Mouse (Mus musculus): Measurements from ENCODE around the gene Klk1b3. TPM values are rescaled to one million over a fixed set of nuclear protein-coding genes. Genes with fewer than 3 reads are reported as not detected.
"Not testable (repeated sequence)": the region's sequence is repeated elsewhere in the genome, so short reads cannot be mapped to it uniquely, and the experiment has no call there.

Klk1b3 gene
- polyA plus RNA-seq, 1 experiment from 2014 or later: not detected

- Histone ChIP-seq H3K4me3 (ENCODE audit: low read depth, low read length) (no peak within 1 kb of the TSS), H3K27me3 (ENCODE audit: insufficient read depth, low read length) (no peaks in the 10 kb centered on the region), H3K9ac (replicated peaks) (no peak within 1 kb of the TSS), H3K4me2 (ENCODE audit: low read depth, low read length) (no peak within 1 kb of the TSS), H3K36me3 (replicated peaks; ENCODE audit: insufficient read depth, low read length) (no peaks in the 10 kb centered on the region), H3K27ac (ENCODE audit: low read depth) (no peak within 1 kb of the TSS), H3K9me3 (ENCODE audit: low read length) (no peaks in the 10 kb centered on the region), H3K4me1 (ENCODE audit: insufficient read depth) (no peaks in the 10 kb centered on the region)
- TF ChIP-seq EP300 (IDR thresholded peaks at IDR 0.05; ENCODE audit: low read depth): no peak
- TF ChIP-seq CTCF (IDR thresholded peaks at IDR 0.05; ENCODE audit: low read depth): no peak
- no peak for DNase-seq
- ATAC-seq: no peak
- 73% methylated on average over 1 of the region's 1 CpGs for WGBS (ENCODE audit: insufficient replicate concordance)
Observed at GRCm38 (mm10) chr7:44215645-44216044, 17.7 kb downstream of the Klk1b3 start, which contains the start of gene Klk1b5. TSS of gene Klk1b5 (plus strand) at chr7:44215945.

GRCm38 (mm10) chr7:44221601-44222000 is 23.6 kb downstream of the Klk1b3 start:
- not testable (repeated sequence) for H3K9me3 ChIP-seq (ENCODE audit: low read length); H3K36me3 ChIP-seq (replicated peaks; ENCODE audit: insufficient read depth, low read length); H3K9ac ChIP-seq (replicated peaks); H3K4me3 ChIP-seq (ENCODE audit: low read depth, low read length); H3K4me2 ChIP-seq (ENCODE audit: low read depth, low read length); ATAC-seq; H3K4me1 ChIP-seq (ENCODE audit: insufficient read depth); DNase-seq; H3K27ac ChIP-seq (ENCODE audit: low read depth); H3K27me3 ChIP-seq (ENCODE audit: insufficient read depth, low read length)
- 65% methylated on average over 8 of the region's 10 CpGs for WGBS (ENCODE audit: insufficient replicate concordance)

GRCm38 (mm10) chr7:44222335-44222734 is 24.3 kb downstream of the Klk1b3 start:
- not testable (repeated sequence) for H3K36me3 ChIP-seq (replicated peaks; ENCODE audit: insufficient read depth, low read length); DNase-seq; H3K27ac ChIP-seq (ENCODE audit: low read depth); H3K9me3 ChIP-seq (ENCODE audit: low read length); ATAC-seq; H3K9ac ChIP-seq (replicated peaks); H3K4me1 ChIP-seq (ENCODE audit: insufficient read depth); H3K27me3 ChIP-seq (ENCODE audit: insufficient read depth, low read length); H3K4me2 ChIP-seq (ENCODE audit: low read depth, low read length); H3K4me3 ChIP-seq (ENCODE audit: low read depth, low read length)
- 53% methylated on average over 6 of the region's 6 CpGs for WGBS (ENCODE audit: insufficient replicate concordance)

- H3K27ac ChIP-seq (ENCODE audit: low read depth): no peak within 1 kb of the TSS
- H3K27me3 ChIP-seq (ENCODE audit: insufficient read depth, low read length): no peaks in the 10 kb centered on the region
- TF ChIP-seq EP300 (IDR thresholded peaks at IDR 0.05; ENCODE audit: low read depth) (no peak), CTCF (IDR thresholded peaks at IDR 0.05; ENCODE audit: low read depth) (no peak)
- no peak for ATAC-seq
- H3K4me1 ChIP-seq (ENCODE audit: insufficient read depth): no peaks in the 10 kb centered on the region
- H3K4me2 ChIP-seq (ENCODE audit: low read depth, low read length): no peak within 1 kb of the TSS
- 33% methylated on average over 1 of the region's 1 CpGs for WGBS (ENCODE audit: insufficient replicate concordance)
- no peaks in the 10 kb centered on the region for H3K9me3 ChIP-seq (ENCODE audit: low read length)
- no peak within 1 kb of the TSS for H3K4me3 ChIP-seq (ENCODE audit: low read depth, low read length)
- DNase-seq: no peak
- no peaks in the 10 kb centered on the region for H3K36me3 ChIP-seq (replicated peaks; ENCODE audit: insufficient read depth, low read length)
- no peak within 1 kb of the TSS for H3K9ac ChIP-seq (replicated peaks)
Observed at GRCm38 (mm10) chr7:44225076-44225475, 27.1 kb downstream of the Klk1b3 start, which contains the start of gene Klk1. TSS of gene Klk1 (plus strand) at chr7:44225360.

GRCm38 (mm10) chr7:44235909-44236308 is 37.9 kb downstream of the Klk1b3 start, which contains the start of gene Gm36864:
TSS of gene Gm36864 (plus strand) at chr7:44236177.
- DNase-seq (no peak), ATAC-seq (no peak)
- TF ChIP-seq CTCF (IDR thresholded peaks at IDR 0.05; ENCODE audit: low read depth): no peak
- no peak for TF ChIP-seq EP300 (IDR thresholded peaks at IDR 0.05; ENCODE audit: low read depth)
- Histone ChIP-seq H3K27me3 (ENCODE audit: insufficient read depth, low read length) (no peaks in the 10 kb centered on the region), H3K4me2 (ENCODE audit: low read depth, low read length) (no peak within 1 kb of the TSS), H3K4me3 (ENCODE audit: low read depth, low read length) (no peak within 1 kb of the TSS), H3K4me1 (ENCODE audit: insufficient read depth) (no peaks in the 10 kb centered on the region), H3K27ac (ENCODE audit: low read depth) (no peak within 1 kb of the TSS), H3K9ac (replicated peaks) (no peak within 1 kb of the TSS), H3K36me3 (replicated peaks; ENCODE audit: insufficient read depth, low read length) (no peaks in the 10 kb centered on the region), H3K9me3 (ENCODE audit: low read length) (no peaks in the 10 kb centered on the region)
- WGBS (ENCODE audit: insufficient replicate concordance): 56% methylated on average over 3 of the region's 3 CpGs

GRCm38 (mm10) chr7:44239913-44240312 is 41.9 kb downstream of the Klk1b3 start:
- WGBS (ENCODE audit: insufficient replicate concordance): 44% methylated on average over 2 of the region's 2 CpGs
- Histone ChIP-seq H3K4me3 (ENCODE audit: low read depth, low read length) (no peak overlapping the region), H3K9me3 (ENCODE audit: low read length) (no peaks in the 10 kb centered on the region), H3K4me1 (ENCODE audit: insufficient read depth) (peaks cover under 1% of the 10 kb centered on the region; the same call in 1 of the 2 replicates), H3K9ac (replicated peaks) (no peak overlapping the region), H3K4me2 (ENCODE audit: low read depth, low read length) (no peak overlapping the region), H3K27ac (ENCODE audit: low read depth) (no peak overlapping the region), H3K36me3 (replicated peaks; ENCODE audit: insufficient read depth, low read length) (no peaks in the 10 kb centered on the region), H3K27me3 (ENCODE audit: insufficient read depth, low read length) (no peaks in the 10 kb centered on the region)
- DNase-seq: no peak
- TF ChIP-seq CTCF (IDR thresholded peaks at IDR 0.05; ENCODE audit: low read depth): no peak
- no peak for TF ChIP-seq EP300 (IDR thresholded peaks at IDR 0.05; ENCODE audit: low read depth)
- no peak for ATAC-seq

- Histone ChIP-seq H3K9me3 (ENCODE audit: low read length) (no peaks in the 10 kb centered on the region), H3K27me3 (ENCODE audit: insufficient read depth, low read length) (no peaks in the 10 kb centered on the region), H3K27ac (ENCODE audit: low read depth) (no peak overlapping the region), H3K36me3 (replicated peaks; ENCODE audit: insufficient read depth, low read length) (no peaks in the 10 kb centered on the region), H3K4me1 (ENCODE audit: insufficient read depth) (peaks cover 8% of the 10 kb centered on the region), H3K4me3 (ENCODE audit: low read depth, low read length) (no peak overlapping the region), H3K4me2 (ENCODE audit: low read depth, low read length) (no peak overlapping the region), H3K9ac (replicated peaks) (no peak overlapping the region)
- 15% methylated on average over 1 of the region's 1 CpGs for WGBS (ENCODE audit: insufficient replicate concordance)
- TF ChIP-seq EP300 (IDR thresholded peaks at IDR 0.05; ENCODE audit: low read depth): no peak
- TF ChIP-seq CTCF (IDR thresholded peaks at IDR 0.05; ENCODE audit: low read depth): no peak
- ATAC-seq (no peak), DNase-seq (no peak)
Observed at GRCm38 (mm10) chr7:44240712-44241111, 42.7 kb downstream of the Klk1b3 start.

Measured in liver, postnatal 0 days (tissue).